Mouse (Mus musculus) MEL (cell line): ENCODE measurements around the gene Ivns1abp. TPM values are rescaled to one million over a fixed set of nuclear protein-coding genes. Genes with fewer than 3 reads are reported as not detected.

Experiments used
- DNase-seq: peaks from one replicate; pipeline ENCODE4 v3.0.0; 2011; ENCODE audit warnings: low read depth, low spot score
- H3K27ac ChIP-seq: 2 replicates; pipeline ENCODE4 v1.5.1; 2012; ENCODE audit warnings: low read depth, mild to moderate bottlenecking, control low read depth, low read length, moderate library complexity; ENCODE audit not compliant: control insufficient read depth
- H3K27me3 ChIP-seq, 2 experiments: fragments of 150-350 bp in 1 of 2; sonication (generic) in 1 of 2; 2 replicates each; pipeline ENCODE4 v1.6.1; 2012; ENCODE audit warnings: low read length in 2 of 2, mild to moderate bottlenecking in 2 of 2, improper control_type of control experiment in 1 of 2, moderate library complexity in 1 of 2; ENCODE audit not compliant: insufficient read depth in 2 of 2, control insufficient read depth in 1 of 2
- H3K36me3 ChIP-seq, 2 experiments: 2 replicates each; pipeline ENCODE4 v1.6.1; 2012 to 2014; ENCODE audit warnings: low read length in 2 of 2, improper control_type of control experiment in 1 of 2, inconsistent platforms in 1 of 2, mild to moderate bottlenecking in 1 of 2; ENCODE audit not compliant: insufficient read depth in 2 of 2, control insufficient read depth in 1 of 2
- H3K4me1 ChIP-seq, 2 experiments: fragments of 150-350 bp in 1 of 2; sonication (generic) in 1 of 2; 2 replicates each; pipeline ENCODE4 v1.6.1; 2012; ENCODE audit warnings: low read length in 2 of 2, improper control_type of control experiment in 1 of 2, mild to moderate bottlenecking in 1 of 2; ENCODE audit not compliant: insufficient read depth in 2 of 2, control insufficient read depth in 1 of 2
- H3K4me3 ChIP-seq, 2 experiments: fragments of 150-350 bp in 1 of 2; sonication (generic) in 1 of 2; 2 replicates each; pipeline ENCODE4 v1.5.1; 2012; ENCODE audit warnings: low read depth in 2 of 2, low read length in 2 of 2, mild to moderate bottlenecking in 2 of 2, moderate library complexity in 2 of 2, control low read depth in 1 of 2, improper control_type of control experiment in 1 of 2; ENCODE audit not compliant: control insufficient read depth in 1 of 2, insufficient read depth in 1 of 2
- H3K79me2 ChIP-seq: 2 replicates; pipeline ENCODE4 v1.6.1; 2012; ENCODE audit warnings: mild to moderate bottlenecking, low read length, moderate library complexity; ENCODE audit not compliant: control insufficient read depth, poor library complexity, insufficient read depth
- H3K9ac ChIP-seq: 2 replicates; pipeline ENCODE4 v1.6.1; 2012; ENCODE audit warnings: low read depth, mild to moderate bottlenecking, control low read depth, low read length, moderate library complexity; ENCODE audit not compliant: control insufficient read depth, poor library complexity, severe bottlenecking
- H3K9me3 ChIP-seq: fragments of 150-350 bp; sonication (generic); replicated peaks from 2 replicates; pipeline ENCODE4 v1.6.1; 2012; ENCODE audit warnings: mild to moderate bottlenecking, low read length, improper control_type of control experiment, moderate library complexity; ENCODE audit not compliant: insufficient read depth
- BHLHE40 ChIP-seq: IDR thresholded peaks from 2 replicates; pipeline ENCODE4 v1.6.1; 2012; ENCODE audit warnings: low read depth, mild to moderate bottlenecking, inconsistent platforms, low read length, improper control_type of control experiment, borderline replicate concordance
- CHD1 ChIP-seq: IDR thresholded peaks from 2 replicates; pipeline ENCODE4 v1.6.1; 2012; ENCODE audit warnings: low read depth, mild to moderate bottlenecking, inconsistent platforms, low read length, improper control_type of control experiment
- E2F4 ChIP-seq: IDR thresholded peaks from 2 replicates; pipeline ENCODE4 v1.6.1; 2011; ENCODE audit warnings: low read depth, low read length, improper control_type of control experiment, borderline replicate concordance
- ELF1 ChIP-seq: IDR thresholded peaks from 2 replicates; pipeline ENCODE4 v1.6.1; 2014; ENCODE audit warnings: low read depth, mild to moderate bottlenecking, inconsistent platforms, low read length, improper control_type of control experiment, moderate library complexity
- EP300 ChIP-seq, 2 experiments: IDR thresholded peaks; 2 replicates each; pipeline ENCODE4 v1.6.1; 2011; ENCODE audit warnings: improper control_type of control experiment in 2 of 2, low read length in 2 of 2, low read depth in 1 of 2, mild to moderate bottlenecking in 1 of 2
- ETS1 ChIP-seq: IDR thresholded peaks from 2 replicates; pipeline ENCODE4 v1.6.1; 2012; ENCODE audit warnings: low read depth, mild to moderate bottlenecking, inconsistent platforms, low read length, improper control_type of control experiment, moderate library complexity
- KAT2A ChIP-seq: conservative IDR thresholded peaks from 2 replicates; pipeline ENCODE4 v1.6.1; 2012; ENCODE audit warnings: low read depth, low read length, improper control_type of control experiment, inconsistent platforms
- MAX ChIP-seq: IDR thresholded peaks from 2 replicates; pipeline ENCODE4 v1.6.1; 2011; ENCODE audit warnings: low read length, improper control_type of control experiment
- MAZ ChIP-seq: IDR thresholded peaks from 2 replicates; pipeline ENCODE4 v1.6.1; 2012; ENCODE audit warnings: low read depth, mild to moderate bottlenecking, inconsistent platforms, low read length, improper control_type of control experiment
- MEF2A ChIP-seq: IDR thresholded peaks from 2 replicates; pipeline ENCODE4 v1.6.1; 2014; ENCODE audit warnings: low read depth, mild to moderate bottlenecking, inconsistent platforms, low read length, improper control_type of control experiment; ENCODE audit not compliant: poor library complexity, insufficient replicate concordance, severe bottlenecking; ENCODE audit errors: extremely low read depth
- MXI1 ChIP-seq: IDR thresholded peaks from 2 replicates; pipeline ENCODE4 v1.6.1; 2011; ENCODE audit warnings: mild to moderate bottlenecking, low read depth, low read length, improper control_type of control experiment
- MYC ChIP-seq: IDR thresholded peaks from 2 replicates; pipeline ENCODE4 v1.6.1; 2011; ENCODE audit warnings: low read depth, mild to moderate bottlenecking, low read length, improper control_type of control experiment, moderate library complexity
- NRF1 ChIP-seq: IDR thresholded peaks from 2 replicates; pipeline ENCODE4 v1.6.1; 2014; ENCODE audit warnings: low read depth, mild to moderate bottlenecking, inconsistent platforms, low read length, improper control_type of control experiment, moderate library complexity; ENCODE audit not compliant: poor library complexity, insufficient read depth, severe bottlenecking
- POLR2A ChIP-seq, 2 experiments: IDR thresholded peaks; 2 replicates each; pipeline ENCODE4 v1.6.1; 2011 to 2012; ENCODE audit warnings: low read length in 2 of 2, mild to moderate bottlenecking in 2 of 2, control low read depth in 1 of 2, improper control_type of control experiment in 1 of 2, low read depth in 1 of 2, moderate library complexity in 1 of 2; ENCODE audit not compliant: control insufficient read depth in 1 of 2, insufficient read depth in 1 of 2, poor library complexity in 1 of 2
- POLR2AphosphoS2 ChIP-seq: IDR thresholded peaks from 2 replicates; pipeline ENCODE4 v1.6.1; 2011; ENCODE audit warnings: low read length, improper control_type of control experiment
- POLR2AphosphoS5 ChIP-seq: IDR thresholded peaks from 2 replicates; pipeline ENCODE4 v1.6.1; 2012; ENCODE audit warnings: low read depth, borderline replicate concordance, mild to moderate bottlenecking, inconsistent platforms, low read length, moderate library complexity, mixed read lengths
- RCOR1 ChIP-seq: IDR thresholded peaks from 2 replicates; pipeline ENCODE4 v1.6.1; 2012; ENCODE audit warnings: low read depth, mild to moderate bottlenecking, inconsistent platforms, low read length, improper control_type of control experiment
- SIN3A ChIP-seq: IDR thresholded peaks from 2 replicates; pipeline ENCODE4 v1.6.1; 2012; ENCODE audit warnings: low read length, improper control_type of control experiment, inconsistent platforms
- TAL1 ChIP-seq: IDR thresholded peaks from 2 replicates; pipeline ENCODE4 v1.6.1; 2012; ENCODE audit warnings: mild to moderate bottlenecking, inconsistent platforms, low read length, moderate library complexity, mixed read lengths
- USF1 ChIP-seq: IDR thresholded peaks from 2 replicates; pipeline ENCODE4 v1.6.1; 2014; ENCODE audit warnings: low read depth, mild to moderate bottlenecking, inconsistent platforms, low read length, improper control_type of control experiment, moderate library complexity
- ZMIZ1 ChIP-seq: IDR thresholded peaks from 2 replicates; pipeline ENCODE4 v1.6.1; 2012; ENCODE audit warnings: low read depth, mild to moderate bottlenecking, inconsistent platforms, low read length, improper control_type of control experiment, moderate library complexity
- ZNF384 ChIP-seq: IDR thresholded peaks from 2 replicates; pipeline ENCODE4 v1.6.1; 2012; ENCODE audit warnings: low read depth, mild to moderate bottlenecking, inconsistent platforms, low read length, improper control_type of control experiment
- polyA plus RNA-seq, 2 experiments: library from polyadenylated mRNA; stranded (reverse) in 1 of 2; unstranded in 1 of 2; fragments of >175 nt in 1 of 2; fragments of >200 nt in 1 of 2; gene quantifications; 2 replicates each; pipeline versions ENCODE4 v1.2.1 to v1.2.4; 2012; ENCODE audit warnings: low replicate concordance in 2 of 2, low read depth in 1 of 2; ENCODE audit not compliant: insufficient read length in 2 of 2, insufficient read depth in 1 of 2, missing spikeins in 1 of 2
- total RNA-seq: library from RNA; depleted of rRNA; stranded (reverse); fragments of 300-350 nt; gene quantifications from 2 replicates; pipeline ENCODE4 v1.2.3, GENCODE M21; 2012

The Ivns1abp gene
- total and polyA plus RNA-seq, 3 experiments, result 74.5 to 138 (median 127) TPM

- H3K9ac ChIP-seq, result no peak overlapping the region
- peak overlapping the region in 1 of 2 experiments; percentile 67; a peak in 1 of 4 replicates for H3K4me3 ChIP-seq
- no peaks in the 10 kb centered on the region for H3K27me3 ChIP-seq
- peaks cover 0 to 16% of the 10 kb centered on the region in 2 experiments; a peak in 2 of 4 replicates for H3K36me3 ChIP-seq
- no peaks in the 10 kb centered on the region for H3K9me3 ChIP-seq
- peaks cover 31% of the 10 kb centered on the region for H3K79me2 ChIP-seq
- H3K4me1 ChIP-seq, result peaks cover 6 to 11% of the 10 kb centered on the region in 2 experiments; a peak in 3 of 4 replicates
- TF ChIP-seq MEF2A, result no peak
- TF ChIP-seq NRF1, result no peak
- TF ChIP-seq POLR2AphosphoS5, result no peak
- no peak for TF ChIP-seq SIN3A
- no peak overlapping the region for H3K27ac ChIP-seq
- DNase-seq, result no peak
Observed at GRCm38 (mm10) chr1:151342311-151342710, 2.0 kb upstream of the Ivns1abp start.

GRCm38 (mm10) chr1:151342968-151343367, 1.3 kb upstream of the Ivns1abp start:
- TF ChIP-seq KAT2A (no peak), USF1 (no peak), MEF2A (no peak), POLR2AphosphoS2 (no peak), ZMIZ1 (no peak), RCOR1 (no peak), MXI1 (peak; percentile 61), POLR2A (IDR thresholded peaks at IDR 0.05; ENCODE audit: control insufficient read depth in 1 of 2, insufficient read depth in 1 of 2, low read depth in 1 of 2, low read length in 2 of 2, poor library complexity in 1 of 2) (no peak), TAL1 (no peak), MAZ (no peak), CHD1 (no peak), EP300 (IDR thresholded peaks at IDR 0.05; ENCODE audit: low read depth in 1 of 2, low read length in 2 of 2) (peak; percentile 14 to 28; a peak in 1 of 4 replicates), E2F4 (no peak), ZNF384 (no peak), MAX (peak; percentile 41; the same call in 1 of the 2 replicates), ETS1 (no peak), MYC (peak; percentile 67), SIN3A (peak; percentile 44), BHLHE40 (no peak), ELF1 (peak; percentile 19; the same call in 1 of the 2 replicates)
- TF ChIP-seq, all 39 proteins: peak for 6
- Histone ChIP-seq H3K9ac (peak overlapping the region; percentile 80), H3K4me3 (peak overlapping the region; percentile 67 to 83), H3K27ac (peak overlapping the region; percentile 87), H3K27me3 (no peaks in the 10 kb centered on the region), H3K4me1 (peaks cover 6 to 17% of the 10 kb centered on the region in 2 experiments; a peak in 3 of 4 replicates), H3K9me3 (no peaks in the 10 kb centered on the region), H3K79me2 (peaks cover 34% of the 10 kb centered on the region), H3K36me3 (peaks cover 0 to 19% of the 10 kb centered on the region in 2 experiments; a peak in 2 of 4 replicates)
- DNase-seq, result peak; percentile 77
